Mouse (Mus musculus) thymus, adult 2 months (tissue): ENCODE measurements around the gene Ces3b.

Experiments
- CTCF ChIP-seq: fragments of 200-500 bp; IDR thresholded peaks from 2 replicates; pipeline ENCODE4 v1.5.1; 2012; ENCODE audit warnings: mild to moderate bottlenecking, control low read depth, low read length, moderate library complexity, borderline replicate concordance; ENCODE audit not compliant: control insufficient read depth, poor library complexity, insufficient read depth; ENCODE audit errors: extremely low read depth
- POLR2A ChIP-seq: fragments of 200-500 bp; IDR thresholded peaks from 2 replicates; pipeline ENCODE4 v1.6.1; 2012; ENCODE audit warnings: mild to moderate bottlenecking, low read length, control low read depth, moderate library complexity; ENCODE audit not compliant: control insufficient read depth, poor library complexity, insufficient read depth; ENCODE audit errors: extremely low read depth

DNA sequence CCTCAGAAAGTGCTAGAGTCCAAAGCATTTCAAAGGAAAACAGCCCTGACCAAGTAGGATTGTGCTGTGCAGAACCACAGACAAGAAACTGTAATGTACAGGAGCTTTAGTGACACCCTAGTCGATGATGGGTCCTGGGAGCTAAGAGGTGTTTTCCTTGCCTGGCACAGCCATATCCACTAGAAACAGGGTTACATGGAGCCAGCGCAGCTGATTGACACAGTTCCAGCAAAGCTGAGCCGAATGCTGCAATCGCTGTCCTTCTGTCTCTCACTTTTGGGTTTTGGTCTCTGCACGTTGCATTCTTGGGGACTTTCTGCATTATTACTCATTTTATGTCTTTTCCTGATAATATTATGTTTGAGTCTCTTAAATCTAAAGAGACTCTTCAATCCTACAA is 5.0 kb upstream of the Ces3b start:
- TF ChIP-seq CTCF = no peak
- TF ChIP-seq POLR2A = no peak
